Mouse (Mus musculus): ENCODE data around the gene Nr2c2ap.

GRCm38 (mm10) chr8:70084191-70085065 is 46.7 kb upstream of the Nr2c2ap start:
- TF ChIP-seq CTCF (IDR thresholded peaks at IDR 0.05) = no peak
- TF ChIP-seq POLR2A (IDR thresholded peaks at IDR 0.05; ENCODE audit: insufficient read depth, low read depth, low read length) = no peak
